Mouse (Mus musculus): ENCODE data around the gene Lrrc8c. TPM values are rescaled to one million over a fixed set of nuclear protein-coding genes. Genes with fewer than 3 reads are reported as not detected.

Gene Lrrc8c
- polyA plus RNA-seq, 1 experiment from 2014 or later = 20.8 TPM

DNA sequence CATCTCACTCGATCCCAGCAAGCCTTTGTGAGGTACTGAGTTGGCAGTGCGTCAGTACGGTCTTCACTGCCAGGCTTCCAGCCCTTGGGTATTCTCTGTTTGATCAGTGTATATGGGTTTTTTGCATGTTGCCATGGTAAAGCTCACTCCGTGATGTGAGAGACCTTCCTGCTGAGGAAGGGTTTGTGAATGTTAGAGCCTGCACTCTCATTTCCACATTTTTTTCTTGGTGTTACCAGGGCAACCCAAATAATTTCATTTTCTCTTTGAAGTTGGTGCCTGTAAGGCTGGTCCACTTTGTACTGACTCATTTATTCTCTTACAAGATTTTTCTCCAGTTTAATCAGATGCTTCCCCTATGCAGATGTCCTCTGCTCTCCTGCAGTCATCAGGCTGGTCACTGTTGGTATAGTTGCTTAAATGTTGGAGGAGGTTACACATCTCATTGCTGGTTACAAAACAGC lies 38.6 kb downstream of the Lrrc8c start:
- H3K4me3 ChIP-seq = no peak overlapping the region

DNA sequence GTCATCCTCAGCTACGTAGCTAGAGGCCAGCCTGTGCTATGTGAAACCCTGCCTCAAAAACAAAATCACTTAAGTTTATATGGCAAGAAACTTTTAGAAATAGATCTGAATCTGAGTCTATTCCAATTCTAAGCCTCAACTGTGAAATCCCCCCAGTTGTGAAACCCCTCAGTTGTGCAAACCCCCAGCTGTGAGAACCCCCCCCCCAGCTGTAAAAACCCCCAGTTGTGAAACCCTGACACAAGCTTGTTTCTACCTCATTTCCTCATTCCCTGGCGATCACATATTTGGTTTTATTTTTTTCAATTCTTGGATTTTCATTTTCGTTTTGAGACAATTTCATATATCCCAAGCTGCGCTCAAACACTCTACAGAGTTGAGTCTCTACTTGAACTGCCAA lies 39.3 kb downstream of the Lrrc8c start:
- Histone ChIP-seq H3K4me2 (no peak overlapping the region), H3K27ac (no peak overlapping the region), H3K9ac (no peak overlapping the region), H3K27me3 (no peaks in the 10 kb centered on the region), H3K36me3 (peaks cover 2% of the 10 kb centered on the region; the same call in 1 of the 2 replicates), H3K4me1 (replicated peaks) (peaks cover 12% of the 10 kb centered on the region), H3K4me3 (no peak overlapping the region), H3K9me3 (replicated peaks) (no peaks in the 10 kb centered on the region)
- 90% methylated on average over 4 of the region's 4 CpGs for WGBS
- no peak for ATAC-seq (replicated peaks; ENCODE audit: insufficient number of reproducible peaks, insufficient read depth, low FRiP score, low read depth)

More for the DNA sequence above, 38.6 kb downstream of the Lrrc8c start:
- Histone ChIP-seq H3K4me1 (replicated peaks) (peaks cover 12% of the 10 kb centered on the region), H3K4me2 (no peak overlapping the region), H3K36me3 (peaks cover 2% of the 10 kb centered on the region; the same call in 1 of the 2 replicates), H3K9ac (no peak overlapping the region), H3K9me3 (replicated peaks) (no peaks in the 10 kb centered on the region), H3K27ac (no peak overlapping the region), H3K27me3 (no peaks in the 10 kb centered on the region)
- ATAC-seq (replicated peaks; ENCODE audit: insufficient number of reproducible peaks, insufficient read depth, low FRiP score, low read depth) = no peak
- 72% methylated on average over 4 of the region's 4 CpGs for WGBS

DNA sequence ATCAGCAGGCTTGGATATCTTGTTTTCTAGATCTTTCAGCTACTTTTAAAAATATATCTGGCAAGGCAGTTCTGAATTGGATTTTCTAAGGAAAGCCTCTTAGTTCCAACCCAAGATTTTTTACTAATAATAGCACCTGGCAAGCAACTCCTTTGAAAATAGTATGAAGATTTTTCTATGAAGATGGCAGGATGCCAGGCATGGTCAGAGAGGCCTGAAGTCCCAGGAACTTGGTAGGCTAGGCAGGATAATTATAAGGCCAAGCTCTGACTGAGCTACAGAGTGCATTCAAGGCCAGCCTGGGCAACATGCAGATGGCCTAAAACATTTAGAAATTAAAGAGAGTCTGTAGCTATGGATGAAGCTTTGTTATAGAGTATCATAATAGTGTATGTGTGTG lies 42.7 kb downstream of the Lrrc8c start:
- Histone ChIP-seq H3K9ac (no peak overlapping the region), H3K36me3 (peaks cover 2% of the 10 kb centered on the region; the same call in 1 of the 2 replicates), H3K27ac (peak overlapping the region; percentile 15; the same call in 1 of the 2 replicates), H3K4me2 (no peak overlapping the region), H3K4me1 (replicated peaks) (peaks cover 25% of the 10 kb centered on the region), H3K9me3 (replicated peaks) (no peaks in the 10 kb centered on the region), H3K27me3 (no peaks in the 10 kb centered on the region), H3K4me3 (no peak overlapping the region)
- no peak for ATAC-seq (replicated peaks; ENCODE audit: insufficient number of reproducible peaks, insufficient read depth, low FRiP score, low read depth)

DNA sequence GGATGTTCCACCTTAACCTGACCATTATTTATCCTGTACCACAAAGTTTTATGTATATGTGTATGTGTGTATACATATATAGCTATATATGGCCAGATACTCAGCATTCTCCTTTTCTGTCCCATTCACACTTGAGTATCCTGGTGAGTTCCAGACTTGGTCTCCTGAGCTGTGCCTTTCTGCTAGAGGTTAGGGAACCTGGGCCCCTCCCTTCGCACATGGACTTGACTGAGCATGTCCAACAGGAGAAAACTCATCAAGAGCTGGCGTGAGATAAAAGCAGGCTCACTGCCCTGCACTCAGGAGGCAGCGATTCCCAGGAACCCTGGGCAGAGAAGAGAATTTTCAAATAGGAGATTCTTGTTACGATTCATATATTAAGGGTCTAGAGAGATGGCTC lies 45.6 kb downstream of the Lrrc8c start:
- H3K9ac ChIP-seq = no peak overlapping the region
- ATAC-seq (replicated peaks; ENCODE audit: insufficient number of reproducible peaks, insufficient read depth, low FRiP score, low read depth) = no peak
- 0 out of 2 replicates have a peak, but pooled peaks cover 2% of the 10 kb centered on the region for H3K36me3 ChIP-seq
- peaks cover 25% of the 10 kb centered on the region for H3K4me1 ChIP-seq (replicated peaks)
- H3K27ac ChIP-seq = no peak overlapping the region
- no peaks in the 10 kb centered on the region for H3K9me3 ChIP-seq (replicated peaks)
- H3K4me2 ChIP-seq = no peak overlapping the region
- no peak overlapping the region for H3K4me3 ChIP-seq
- H3K27me3 ChIP-seq = no peaks in the 10 kb centered on the region
- WGBS = 53% methylated on average over 4 of the region's 4 CpGs

DNA sequence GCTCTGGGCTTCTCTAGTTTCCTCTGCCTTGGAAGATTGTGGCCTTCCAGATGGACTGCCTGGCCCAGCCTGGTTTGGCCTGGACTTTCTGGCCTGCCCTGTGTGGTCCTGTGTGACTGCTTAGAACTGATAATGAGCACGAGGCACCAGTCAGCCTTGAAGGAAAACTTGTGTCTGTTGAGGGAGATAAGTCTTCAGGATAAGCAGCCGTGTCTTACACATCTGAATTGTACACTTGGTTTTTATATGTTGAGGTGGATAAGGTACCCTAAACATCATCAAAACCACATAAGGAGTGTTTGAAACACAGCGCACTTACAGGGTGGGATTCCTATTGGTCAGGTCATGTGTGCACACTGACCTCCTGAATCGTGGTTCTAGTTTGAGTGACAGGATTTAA lies 46.6 kb downstream of the Lrrc8c start:
- H3K4me3 ChIP-seq = no peak overlapping the region
- no peak overlapping the region for H3K9ac ChIP-seq
- 0 out of 2 replicates have a peak, but pooled peaks cover under 1% of the 10 kb centered on the region for H3K36me3 ChIP-seq
- no peak for ATAC-seq (replicated peaks; ENCODE audit: insufficient number of reproducible peaks, insufficient read depth, low FRiP score, low read depth)
- 68% methylated on average over 4 of the region's 4 CpGs for WGBS
- H3K4me2 ChIP-seq = no peak overlapping the region
- H3K27ac ChIP-seq = no peak overlapping the region
- H3K9me3 ChIP-seq (replicated peaks) = no peaks in the 10 kb centered on the region
- no peaks in the 10 kb centered on the region for H3K27me3 ChIP-seq
- peaks cover 25% of the 10 kb centered on the region for H3K4me1 ChIP-seq (replicated peaks)

DNA sequence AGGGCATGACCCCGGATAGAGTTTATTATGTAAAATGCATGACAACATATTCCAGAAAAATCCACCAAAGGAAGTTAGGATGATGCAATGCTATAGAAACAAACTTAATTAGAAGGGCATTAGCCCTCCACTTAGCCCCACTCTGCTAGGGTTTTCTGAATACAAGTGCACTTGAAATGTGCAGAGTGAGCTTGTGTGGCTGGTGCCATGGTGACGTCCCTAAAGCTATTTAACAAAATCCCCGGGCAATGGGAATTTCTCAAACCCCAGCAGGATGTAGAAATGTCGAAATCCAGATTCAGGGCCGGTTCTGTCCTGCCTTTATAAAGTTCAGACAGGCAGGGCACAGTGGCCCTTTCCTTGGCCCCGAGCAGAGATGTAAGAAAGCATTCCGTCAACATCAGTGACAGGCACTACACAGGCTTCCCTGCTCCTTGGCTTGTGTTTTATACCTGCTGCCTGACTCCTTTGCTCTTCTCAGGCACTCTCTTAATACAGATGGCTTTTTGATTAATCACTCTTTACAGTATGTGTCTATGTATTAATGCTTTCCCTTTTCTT lies 47.7 kb downstream of the Lrrc8c start:
- H3K27me3 ChIP-seq = no peaks in the 10 kb centered on the region
- H3K4me3 ChIP-seq = no peak overlapping the region
- no peak overlapping the region for H3K9ac ChIP-seq
- peaks cover 21% of the 10 kb centered on the region for H3K4me1 ChIP-seq (replicated peaks)
- H3K27ac ChIP-seq = no peak overlapping the region
- H3K9me3 ChIP-seq (replicated peaks) = no peaks in the 10 kb centered on the region
- ATAC-seq (replicated peaks; ENCODE audit: insufficient number of reproducible peaks, insufficient read depth, low FRiP score, low read depth) = no peak
- H3K36me3 ChIP-seq = no peaks in the 10 kb centered on the region
- WGBS = 71% methylated on average over 7 of the region's 7 CpGs
- H3K4me2 ChIP-seq = no peak overlapping the region

DNA sequence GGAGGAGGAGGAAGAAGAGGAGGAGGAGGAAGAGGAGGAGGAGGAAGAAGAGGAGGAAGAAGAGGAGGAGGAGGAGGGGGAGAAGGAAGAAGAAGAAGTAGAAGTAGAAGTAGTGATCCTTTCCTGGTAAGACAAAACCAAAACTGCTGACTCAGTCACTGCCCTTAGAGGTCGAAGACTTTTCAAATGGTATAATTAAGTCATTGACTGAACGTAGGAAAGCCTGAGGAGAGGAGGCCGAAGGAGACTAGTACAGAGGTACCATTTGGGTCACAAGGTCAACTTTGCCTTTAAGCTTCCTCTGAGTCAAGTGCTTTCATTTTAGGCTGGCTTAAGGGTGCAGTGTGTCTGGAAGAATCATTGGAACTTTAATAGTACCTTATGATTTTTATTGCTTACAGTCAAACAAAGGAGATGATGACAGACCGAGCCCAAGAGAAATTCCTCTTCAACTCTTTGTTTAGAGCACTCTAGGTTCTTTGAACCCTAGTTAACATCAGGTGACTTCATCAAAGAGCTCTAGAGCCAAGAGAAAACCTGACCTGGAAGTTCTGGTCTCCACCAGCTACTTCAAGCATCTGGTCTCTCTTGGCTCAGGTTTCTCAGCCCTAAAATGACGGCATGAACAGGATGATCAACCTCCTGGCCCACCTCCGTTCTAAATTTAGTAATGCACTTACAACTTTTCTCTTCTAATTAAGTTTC lies 49.0 kb downstream of the Lrrc8c start:
- Histone ChIP-seq H3K4me1 (replicated peaks) (peaks cover 16% of the 10 kb centered on the region), H3K4me3 (no peak overlapping the region), H3K27ac (no peak overlapping the region), H3K9me3 (replicated peaks) (no peaks in the 10 kb centered on the region), H3K4me2 (no peak overlapping the region), H3K27me3 (no peaks in the 10 kb centered on the region), H3K9ac (no peak overlapping the region), H3K36me3 (no peaks in the 10 kb centered on the region)
- WGBS = 76% methylated on average over 6 of the region's 6 CpGs
- no peak for ATAC-seq (replicated peaks; ENCODE audit: insufficient number of reproducible peaks, insufficient read depth, low FRiP score, low read depth)

DNA sequence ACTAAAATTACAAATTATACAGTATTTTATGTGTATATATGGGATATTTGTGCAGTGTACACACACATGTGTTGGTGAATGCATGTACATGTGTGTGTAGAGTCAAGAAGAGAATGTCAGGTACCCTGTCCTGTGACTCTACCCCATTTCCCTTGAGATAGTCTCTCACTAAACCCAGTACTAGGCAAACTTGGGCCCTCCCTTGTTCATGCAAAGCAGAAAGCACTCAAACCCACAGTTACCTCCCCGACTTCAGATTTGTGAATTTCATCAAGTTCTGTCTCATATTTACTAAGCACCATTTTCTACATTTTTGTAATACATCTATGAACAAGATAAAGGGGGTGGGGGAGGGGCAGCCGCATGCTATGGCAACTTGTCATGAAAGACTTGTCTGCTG lies 50.0 kb downstream of the Lrrc8c start:
- WGBS = 77% methylated on average over 2 of the region's 2 CpGs
- Histone ChIP-seq H3K9me3 (replicated peaks) (no peaks in the 10 kb centered on the region), H3K9ac (no peak overlapping the region), H3K36me3 (no peaks in the 10 kb centered on the region), H3K4me3 (no peak overlapping the region), H3K27ac (no peak overlapping the region), H3K27me3 (no peaks in the 10 kb centered on the region), H3K4me1 (replicated peaks) (peaks cover 16% of the 10 kb centered on the region), H3K4me2 (no peak overlapping the region)
- no peak for ATAC-seq (replicated peaks; ENCODE audit: insufficient number of reproducible peaks, insufficient read depth, low FRiP score, low read depth)

DNA sequence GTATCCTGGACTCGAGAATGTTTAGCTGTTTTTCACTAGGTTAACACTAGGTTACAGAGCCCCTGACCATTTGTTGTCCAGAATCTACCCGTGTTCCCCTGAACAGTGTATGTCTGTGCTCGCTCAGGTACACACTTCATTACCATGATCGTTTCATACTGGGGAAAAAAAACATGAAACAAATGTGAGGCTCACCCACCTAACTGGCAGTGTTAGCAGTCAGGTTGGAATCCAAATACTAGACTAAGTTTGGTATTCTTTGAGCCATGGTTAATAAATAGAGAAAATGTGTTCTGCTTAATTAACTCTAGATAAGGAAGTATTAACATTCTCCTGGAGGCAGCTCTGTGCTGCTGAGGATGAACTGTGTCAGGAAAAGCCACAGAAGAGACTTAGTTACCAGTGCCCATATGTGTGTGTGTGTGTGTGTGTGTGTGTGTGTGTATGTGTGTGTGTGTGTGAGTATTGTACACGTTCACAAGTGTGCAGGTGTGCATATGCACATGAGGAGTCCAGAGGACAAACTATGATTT lies 53.0 kb downstream of the Lrrc8c start:
- no peak for ATAC-seq (replicated peaks; ENCODE audit: insufficient number of reproducible peaks, insufficient read depth, low FRiP score, low read depth)
- no peaks in the 10 kb centered on the region for H3K9me3 ChIP-seq (replicated peaks)
- no peaks in the 10 kb centered on the region; the same call in 1 of the 2 replicates for H3K36me3 ChIP-seq
- H3K27me3 ChIP-seq = no peaks in the 10 kb centered on the region
- H3K9ac ChIP-seq = no peak overlapping the region
- no peak overlapping the region for H3K27ac ChIP-seq
- 76% methylated on average over 5 of the region's 5 CpGs for WGBS
- H3K4me2 ChIP-seq = no peak overlapping the region
- no peak overlapping the region for H3K4me3 ChIP-seq
- peaks cover 12% of the 10 kb centered on the region for H3K4me1 ChIP-seq (replicated peaks)

DNA sequence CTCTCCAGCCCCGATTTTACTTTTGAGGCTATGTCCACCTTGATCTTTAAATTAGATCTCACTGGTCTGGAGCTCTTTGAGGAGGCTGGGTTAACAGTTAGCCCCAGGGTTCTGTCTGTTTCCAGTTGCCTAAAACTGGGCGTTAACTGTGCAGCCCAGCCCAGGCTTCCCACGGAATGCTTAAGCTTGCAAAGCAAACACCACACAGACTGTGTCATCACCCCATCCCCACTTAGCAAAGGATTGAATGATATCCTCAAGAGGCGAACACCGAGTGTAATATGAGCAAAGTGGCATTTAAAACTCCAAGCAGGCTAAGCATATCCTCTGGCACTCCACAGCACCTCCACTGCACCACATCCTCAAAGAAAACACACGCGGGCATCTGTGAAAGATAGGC lies 53.7 kb downstream of the Lrrc8c start:
- no peak overlapping the region for H3K4me3 ChIP-seq
- ATAC-seq (replicated peaks; ENCODE audit: insufficient number of reproducible peaks, insufficient read depth, low FRiP score, low read depth) = no peak
- no peak overlapping the region for H3K9ac ChIP-seq
- H3K4me1 ChIP-seq (replicated peaks) = peaks cover 12% of the 10 kb centered on the region
- WGBS = 53% methylated on average over 7 of the region's 7 CpGs
- H3K36me3 ChIP-seq = no peaks in the 10 kb centered on the region; the same call in 1 of the 2 replicates
- no peaks in the 10 kb centered on the region for H3K9me3 ChIP-seq (replicated peaks)
- no peak overlapping the region for H3K4me2 ChIP-seq
- no peak overlapping the region for H3K27ac ChIP-seq
- H3K27me3 ChIP-seq = no peaks in the 10 kb centered on the region

DNA sequence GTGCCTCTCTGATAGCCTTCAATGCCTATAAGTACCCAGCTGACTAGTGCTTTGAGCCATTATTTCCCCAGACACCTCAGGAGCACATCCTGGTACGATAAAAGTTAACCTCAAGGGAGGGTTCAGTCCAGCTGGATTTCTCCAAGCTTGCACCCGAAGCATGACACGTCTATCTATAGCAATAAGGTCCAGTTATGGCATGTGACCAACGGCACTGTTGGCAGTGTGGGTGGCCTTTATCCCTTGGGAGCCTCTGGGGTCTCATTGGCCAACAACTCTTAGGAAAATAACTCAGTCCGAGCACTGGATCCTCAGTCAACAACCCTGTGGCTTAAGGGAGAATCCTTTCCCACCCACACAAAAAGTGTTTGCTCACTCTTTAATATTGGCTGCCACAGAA lies 55.6 kb downstream of the Lrrc8c start:
- Histone ChIP-seq H3K9me3 (replicated peaks) (no peaks in the 10 kb centered on the region), H3K9ac (no peak overlapping the region), H3K4me2 (no peak overlapping the region), H3K4me3 (no peak overlapping the region), H3K27me3 (no peaks in the 10 kb centered on the region), H3K36me3 (peaks cover under 1% of the 10 kb centered on the region; the same call in 1 of the 2 replicates), H3K4me1 (replicated peaks) (peaks cover 12% of the 10 kb centered on the region), H3K27ac (no peak overlapping the region)
- 79% methylated on average over 5 of the region's 5 CpGs for WGBS
- no peak for ATAC-seq (replicated peaks; ENCODE audit: insufficient number of reproducible peaks, insufficient read depth, low FRiP score, low read depth)
